Mouse (Mus musculus) hindbrain, postnatal 0 days (tissue): ENCODE measurements at regions not wholly inside any gene's neighbourhood (a gene's known extent, or its start where the extent isn't known, plus 50 kb on each side); places are given as distances from the start of the nearest gene placed in this dataset.

ENCODE experiments used
- ATAC-seq: fragments of 200-750 bp; cut with Nextera tagmentation; 2 replicates; pipeline ENCODE4 v1.8.0; 2017; ENCODE audit warnings: mild to moderate bottlenecking, moderate TSS enrichment, moderate library complexity
- DNase-seq: peaks from one replicate; pipeline ENCODE4 v3.0.0-alpha.2; 2015; ENCODE audit warnings: low spot score
- H3K27ac ChIP-seq: fragments of 300-500 bp; sonication (generic); 2 replicates; pipeline ENCODE4 v1.5.1; 2014; ENCODE audit warnings: mild to moderate bottlenecking
- H3K27me3 ChIP-seq: fragments of 300-500 bp; sonication (generic); 2 replicates; pipeline ENCODE4 v1.6.1; 2014; ENCODE audit warnings: low read length, mixed read lengths; ENCODE audit not compliant: insufficient read depth
- H3K36me3 ChIP-seq: fragments of 300-500 bp; sonication (generic); 2 replicates; pipeline ENCODE4 v1.6.1; 2014; ENCODE audit warnings: low read length, mixed read lengths; ENCODE audit not compliant: insufficient read depth
- H3K4me1 ChIP-seq: fragments of 300-500 bp; sonication (generic); 2 replicates; pipeline ENCODE4 v1.6.1; 2014; ENCODE audit warnings: antibody characterized with exemption, low read length, mixed read lengths; ENCODE audit not compliant: insufficient read depth
- H3K4me2 ChIP-seq: fragments of 300-500 bp; sonication (generic); 2 replicates; pipeline ENCODE4 v1.6.1; 2014; ENCODE audit warnings: low read depth, mild to moderate bottlenecking, low read length, moderate library complexity, mixed read lengths
- H3K4me3 ChIP-seq: fragments of 300-500 bp; sonication (generic); 2 replicates; pipeline ENCODE4 v1.5.1; 2014; ENCODE audit warnings: low read length
- H3K9ac ChIP-seq: fragments of 300-500 bp; sonication (generic); replicated peaks from 2 replicates; pipeline ENCODE4 v1.6.1; 2014; ENCODE audit warnings: mild to moderate bottlenecking, low read length, moderate library complexity, mixed read lengths
- H3K9me3 ChIP-seq: fragments of 300-500 bp; sonication (generic); 2 replicates; pipeline ENCODE4 v1.6.1; 2016; ENCODE audit warnings: low read length, mixed read lengths
- CTCF ChIP-seq: IDR thresholded peaks from 2 replicates; pipeline ENCODE4 v1.5.1; 2016; ENCODE audit warnings: antibody characterized with exemption, control low read depth, low read depth
- WGBS: fragments of 180-500 bp; shearing (Covaris S2); extraction: QIAGEN DNeasy Blood & Tissue Kit; methylation state at CpG from one replicate; pipeline ENCODE4 v1.1.7; 2014; 5-methylcytosine and 5-hydroxymethylcytosine counted together

DNA sequence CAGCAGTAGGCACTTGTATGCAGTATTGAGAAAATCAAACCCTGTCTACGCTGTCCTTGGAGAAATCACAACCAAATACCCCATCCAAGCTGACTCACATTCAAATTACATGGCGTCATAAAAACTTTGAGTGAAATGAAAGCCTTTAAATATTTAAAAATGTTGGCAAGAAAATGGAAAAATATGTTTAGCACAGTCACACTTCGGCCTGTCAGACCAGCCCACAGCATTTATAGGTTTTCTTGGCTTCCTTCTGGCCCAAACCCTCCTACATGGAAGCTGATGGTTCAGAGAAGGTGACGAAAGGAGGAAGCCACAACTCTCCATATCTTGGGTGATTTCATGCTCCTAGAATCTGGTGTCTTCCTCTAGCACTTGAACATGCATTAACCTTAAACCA lies 240.9 kb upstream of the Gm5148 start:
- DNase-seq (no peak), ATAC-seq (no peak)
- TF ChIP-seq CTCF = no peak
- no peak overlapping the region for H3K4me3 ChIP-seq
- no peaks in the 10 kb centered on the region for H3K9me3 ChIP-seq
- 95% methylated on average over 4 of the region's 4 CpGs for WGBS
- H3K4me1 ChIP-seq = no peaks in the 10 kb centered on the region
- H3K4me2 ChIP-seq = no peak overlapping the region
- H3K9ac ChIP-seq = no peak overlapping the region
- H3K27me3 ChIP-seq = no peaks in the 10 kb centered on the region
- H3K27ac ChIP-seq = no peak overlapping the region
- no peaks in the 10 kb centered on the region for H3K36me3 ChIP-seq

DNA sequence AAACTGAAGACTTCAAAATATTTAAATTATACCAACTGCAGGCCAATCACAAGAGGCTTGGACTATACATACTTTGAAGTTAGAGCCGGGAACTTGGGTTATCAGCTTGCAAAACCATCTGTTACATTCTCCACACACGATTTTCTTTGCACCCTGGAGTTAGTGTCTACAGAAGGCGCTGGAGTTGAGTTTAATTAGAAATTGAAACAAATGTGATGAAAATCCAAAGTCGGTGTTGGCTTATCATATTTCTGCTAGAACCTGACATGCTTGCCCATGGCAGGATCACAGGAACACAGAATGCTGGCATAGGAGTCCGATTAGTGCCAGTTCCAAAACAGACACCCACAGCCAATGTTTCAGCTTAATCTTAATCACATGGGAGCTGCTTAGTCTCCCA lies 239.8 kb upstream of the Gm5148 start:
- WGBS = 71% methylated on average over 5 of the region's 5 CpGs
- Histone ChIP-seq H3K27me3 (no peaks in the 10 kb centered on the region), H3K9ac (no peak overlapping the region), H3K4me2 (no peak overlapping the region), H3K4me3 (no peak overlapping the region), H3K27ac (no peak overlapping the region), H3K9me3 (no peaks in the 10 kb centered on the region), H3K36me3 (no peaks in the 10 kb centered on the region), H3K4me1 (no peaks in the 10 kb centered on the region)
- DNase-seq (no peak), ATAC-seq (no peak)
- TF ChIP-seq CTCF = no peak

DNA sequence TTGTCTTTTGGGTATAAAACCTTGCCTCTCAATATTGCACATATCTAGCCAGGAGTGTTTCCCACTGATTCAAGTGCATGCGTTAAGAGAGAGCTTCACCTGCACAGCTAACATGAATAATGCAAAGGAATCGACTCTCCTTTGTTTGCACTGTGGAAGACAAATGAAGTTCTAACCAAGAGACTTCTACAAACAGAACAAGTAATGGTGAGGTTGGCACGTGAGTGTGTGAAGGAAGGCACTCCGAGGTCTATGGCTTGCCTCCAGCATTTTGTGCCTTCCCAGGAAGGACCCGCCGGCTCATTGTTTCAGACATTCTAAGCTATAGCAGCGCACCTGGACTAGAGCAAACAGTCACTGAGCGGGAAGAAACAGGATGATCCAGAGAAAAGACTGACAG lies 238.5 kb upstream of the Gm5148 start:
- DNase-seq = no peak
- Histone ChIP-seq H3K4me2 (no peak overlapping the region), H3K4me3 (no peak overlapping the region), H3K27ac (no peak overlapping the region), H3K27me3 (no peaks in the 10 kb centered on the region), H3K9ac (no peak overlapping the region), H3K4me1 (no peaks in the 10 kb centered on the region), H3K36me3 (no peaks in the 10 kb centered on the region), H3K9me3 (no peaks in the 10 kb centered on the region)
- WGBS = 77% methylated on average over 8 of the region's 8 CpGs
- TF ChIP-seq CTCF = no peak
- no peak for ATAC-seq

DNA sequence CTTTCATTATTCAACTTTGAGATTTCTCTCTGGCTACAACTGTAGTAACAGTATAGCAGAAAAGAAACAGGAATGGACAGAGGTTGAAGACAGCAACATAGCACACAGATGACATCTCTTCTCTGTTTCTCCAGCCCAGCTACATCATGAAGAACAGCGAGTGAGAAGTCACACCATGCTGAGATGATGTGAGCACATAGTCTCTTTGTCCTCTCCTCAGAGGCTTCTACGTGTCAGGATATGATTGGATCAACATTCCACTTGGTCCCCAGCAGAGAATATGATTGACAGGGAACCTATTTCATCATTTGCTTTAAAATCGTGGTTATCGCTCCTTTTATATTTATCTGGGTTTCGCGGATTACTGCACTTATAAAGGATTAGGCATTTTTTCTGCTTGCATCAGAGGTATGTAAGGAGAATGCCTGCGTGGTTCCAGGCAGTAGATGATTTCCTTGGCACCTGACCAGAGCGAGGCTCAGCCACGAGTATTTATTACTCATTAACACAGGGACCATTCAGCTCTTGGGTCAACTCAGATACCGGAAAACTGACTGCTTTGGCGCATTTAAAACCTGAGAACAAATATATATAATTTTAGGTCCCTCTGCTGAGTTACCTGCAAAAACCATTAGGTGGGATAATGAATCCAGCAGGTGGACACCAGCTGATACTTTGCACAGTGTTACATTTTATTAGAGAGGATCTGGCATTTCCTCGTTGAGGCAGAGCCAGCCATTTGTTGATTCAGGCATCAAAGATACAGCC lies 237.9 kb upstream of the Gm5148 start:
- H3K4me1 ChIP-seq = no peaks in the 10 kb centered on the region
- no peaks in the 10 kb centered on the region for H3K27me3 ChIP-seq
- H3K9ac ChIP-seq = no peak overlapping the region
- ATAC-seq = no peak
- H3K4me2 ChIP-seq = no peak overlapping the region
- no peaks in the 10 kb centered on the region for H3K9me3 ChIP-seq
- DNase-seq = no peak
- H3K27ac ChIP-seq = no peak overlapping the region
- H3K36me3 ChIP-seq = no peaks in the 10 kb centered on the region
- no peak for TF ChIP-seq CTCF
- WGBS = 60% methylated on average over 12 of the region's 12 CpGs
- H3K4me3 ChIP-seq = no peak overlapping the region

DNA sequence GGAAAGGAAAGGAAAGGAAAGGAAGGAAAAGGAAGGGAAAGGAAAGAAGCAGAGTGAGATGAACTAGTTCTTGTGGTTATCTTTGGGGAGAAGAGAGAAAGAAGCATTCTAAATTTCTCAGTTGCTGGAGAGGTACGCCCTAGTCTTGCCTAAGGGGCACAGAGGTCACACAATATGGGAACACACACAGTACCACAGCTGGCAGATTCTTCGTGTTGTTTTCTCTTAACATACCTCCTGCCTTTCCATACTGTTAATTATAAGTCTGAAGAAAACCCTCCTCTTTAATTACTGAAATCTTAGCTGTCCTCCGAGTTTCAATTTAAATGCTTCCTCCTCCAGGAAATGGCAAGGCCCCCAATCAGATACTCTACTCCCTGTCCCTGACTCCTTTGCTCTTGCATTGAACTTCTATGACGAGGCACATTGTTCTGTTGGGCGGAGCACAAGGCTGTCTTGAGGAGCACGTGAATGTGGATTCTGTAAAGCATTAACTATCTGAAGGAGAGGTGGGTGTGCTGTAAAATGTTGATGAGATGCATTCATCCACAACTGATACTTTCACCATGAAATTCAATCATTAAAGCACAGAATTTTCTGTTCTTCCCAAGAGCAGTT lies 234.2 kb upstream of the Gm5148 start:
- H3K4me2 ChIP-seq = no peak overlapping the region
- ATAC-seq (no peak), DNase-seq (no peak)
- H3K9me3 ChIP-seq = no peaks in the 10 kb centered on the region
- no peak overlapping the region for H3K4me3 ChIP-seq
- 70% methylated on average over 6 of the region's 6 CpGs for WGBS
- no peak overlapping the region for H3K9ac ChIP-seq
- no peak overlapping the region for H3K27ac ChIP-seq
- H3K27me3 ChIP-seq = no peaks in the 10 kb centered on the region
- no peak for TF ChIP-seq CTCF
- H3K4me1 ChIP-seq = no peaks in the 10 kb centered on the region
- no peaks in the 10 kb centered on the region for H3K36me3 ChIP-seq

DNA sequence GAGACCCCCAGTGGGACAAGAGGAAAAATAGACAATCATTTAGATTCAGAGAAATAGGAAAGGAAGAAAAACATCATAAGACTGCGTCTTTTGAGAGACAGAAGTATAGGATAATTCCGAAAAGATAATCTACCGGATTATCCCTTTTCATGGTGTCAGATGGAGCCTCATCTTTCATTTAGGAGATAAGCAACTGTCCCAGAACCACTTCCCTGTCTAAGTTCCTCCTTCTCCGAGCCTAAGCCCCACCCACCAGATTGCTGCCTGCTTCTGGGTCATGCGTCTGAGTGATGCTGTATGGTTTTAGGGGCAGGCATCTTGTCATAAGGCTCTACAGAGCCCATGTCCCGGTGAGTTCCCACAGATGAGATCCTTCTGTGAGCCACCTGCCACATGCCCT lies 232.3 kb upstream of the Gm5148 start:
- no peak overlapping the region for H3K9ac ChIP-seq
- H3K4me1 ChIP-seq = no peaks in the 10 kb centered on the region
- H3K27ac ChIP-seq = no peak overlapping the region
- H3K27me3 ChIP-seq = no peaks in the 10 kb centered on the region
- H3K9me3 ChIP-seq = no peaks in the 10 kb centered on the region
- no peak for TF ChIP-seq CTCF
- DNase-seq (no peak), ATAC-seq (no peak)
- no peaks in the 10 kb centered on the region for H3K36me3 ChIP-seq
- WGBS = 91% methylated on average over 6 of the region's 6 CpGs
- H3K4me2 ChIP-seq = no peak overlapping the region
- no peak overlapping the region for H3K4me3 ChIP-seq

DNA sequence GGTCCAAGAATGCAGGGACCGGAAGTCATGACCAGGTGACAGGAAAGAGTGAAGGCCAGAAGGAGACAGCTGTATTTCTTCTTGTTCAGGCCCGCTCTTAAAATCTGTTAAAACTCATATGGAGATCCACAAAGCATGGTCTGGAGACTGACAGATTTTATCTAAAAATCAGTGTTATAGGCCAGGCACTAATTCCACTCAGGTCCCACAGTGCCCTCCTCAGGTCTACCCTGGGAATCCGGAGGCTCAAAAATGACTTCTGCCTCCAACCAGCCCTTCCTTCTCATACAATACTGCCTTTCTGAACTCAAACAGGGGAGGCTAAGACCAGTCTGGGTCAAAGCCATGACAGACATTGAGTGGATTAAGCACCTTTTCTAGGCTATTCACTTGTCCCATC lies 228.6 kb upstream of the Gm5148 start:
- Histone ChIP-seq H3K4me2 (no peak overlapping the region), H3K36me3 (no peaks in the 10 kb centered on the region), H3K4me3 (no peak overlapping the region), H3K9ac (no peak overlapping the region), H3K27ac (no peak overlapping the region), H3K27me3 (no peaks in the 10 kb centered on the region), H3K9me3 (no peaks in the 10 kb centered on the region), H3K4me1 (no peaks in the 10 kb centered on the region)
- ATAC-seq = 0 out of 2 replicates have a peak, but pooled peaks have one; percentile 24
- 75% methylated on average over 3 of the region's 3 CpGs for WGBS
- DNase-seq = peak; percentile 43
- TF ChIP-seq CTCF = peak; percentile 57
